Mouse (Mus musculus): ENCODE data around the gene Dusp10.

Gene Dusp10

GRCm38 (mm10) chr1:184053711-184054110, 40.6 kb downstream of the Dusp10 start:
- DNase-seq (ENCODE audit: low spot score in 2 of 2): no peak

- DNase-seq (ENCODE audit: low spot score in 2 of 2): no peak
Observed at GRCm38 (mm10) chr1:184054176-184054575, 41.1 kb downstream of the Dusp10 start.

- DNase-seq (ENCODE audit: low spot score in 2 of 2): no peak
Observed at GRCm38 (mm10) chr1:184058206-184058605, 45.1 kb downstream of the Dusp10 start.

- DNase-seq (ENCODE audit: low spot score in 2 of 2): no peak
Observed at GRCm38 (mm10) chr1:184059814-184060213, 46.7 kb downstream of the Dusp10 start.

GRCm38 (mm10) chr1:184060381-184060780, 47.3 kb downstream of the Dusp10 start:
- DNase-seq (ENCODE audit: low spot score in 2 of 2): no peak

GRCm38 (mm10) chr1:184060828-184061734, 48.0 kb downstream of the Dusp10 start:
- no peak for DNase-seq (ENCODE audit: low spot score in 2 of 2)

GRCm38 (mm10) chr1:184061901-184062300, 48.8 kb downstream of the Dusp10 start:
- DNase-seq (ENCODE audit: low spot score in 2 of 2): no peak

- DNase-seq (ENCODE audit: low spot score in 2 of 2): peak; percentile 29 to 35
Observed at GRCm38 (mm10) chr1:184064306-184064705, 51.2 kb downstream of the Dusp10 start.

- DNase-seq (ENCODE audit: low spot score in 2 of 2): no peak
Observed at GRCm38 (mm10) chr1:184065589-184066361, 52.7 kb downstream of the Dusp10 start.

- DNase-seq (ENCODE audit: low spot score in 2 of 2): no peak
Observed at GRCm38 (mm10) chr1:184066460-184067287, 53.6 kb downstream of the Dusp10 start.

GRCm38 (mm10) chr1:184067704-184068558, 54.8 kb downstream of the Dusp10 start:
- DNase-seq (ENCODE audit: low spot score in 2 of 2): no peak

GRCm38 (mm10) chr1:184068971-184069370, 55.9 kb downstream of the Dusp10 start:
- no peak for DNase-seq (ENCODE audit: low spot score in 2 of 2)

GRCm38 (mm10) chr1:184076065-184076464, 63.0 kb downstream of the Dusp10 start:
- DNase-seq (ENCODE audit: low spot score in 2 of 2): no peak

- no peak for DNase-seq (ENCODE audit: low spot score in 2 of 2)
Observed at GRCm38 (mm10) chr1:184076756-184077155, 63.7 kb downstream of the Dusp10 start.

- peak; percentile 43 to 54 for DNase-seq (ENCODE audit: low spot score in 2 of 2)
Observed at GRCm38 (mm10) chr1:184079304-184079703, 66.2 kb downstream of the Dusp10 start.

GRCm38 (mm10) chr1:184082661-184083060, 69.6 kb downstream of the Dusp10 start:
- DNase-seq (ENCODE audit: low spot score in 2 of 2): no peak

- no peak for DNase-seq (ENCODE audit: low spot score in 2 of 2)
Observed at GRCm38 (mm10) chr1:184083166-184083565, 70.1 kb downstream of the Dusp10 start.

GRCm38 (mm10) chr1:184084961-184085360, 71.9 kb downstream of the Dusp10 start:
- DNase-seq (ENCODE audit: low spot score in 2 of 2): no peak

GRCm38 (mm10) chr1:184090515-184090914, 77.4 kb downstream of the Dusp10 start:
- DNase-seq (ENCODE audit: low spot score in 2 of 2): no peak

- no peak for DNase-seq (ENCODE audit: low spot score in 2 of 2)
Observed at GRCm38 (mm10) chr1:184094914-184095313, 81.8 kb downstream of the Dusp10 start.

- DNase-seq (ENCODE audit: low spot score in 2 of 2): no peak
Observed at GRCm38 (mm10) chr1:184100414-184100813, 87.3 kb downstream of the Dusp10 start.
